In the genomic region with DNA sequence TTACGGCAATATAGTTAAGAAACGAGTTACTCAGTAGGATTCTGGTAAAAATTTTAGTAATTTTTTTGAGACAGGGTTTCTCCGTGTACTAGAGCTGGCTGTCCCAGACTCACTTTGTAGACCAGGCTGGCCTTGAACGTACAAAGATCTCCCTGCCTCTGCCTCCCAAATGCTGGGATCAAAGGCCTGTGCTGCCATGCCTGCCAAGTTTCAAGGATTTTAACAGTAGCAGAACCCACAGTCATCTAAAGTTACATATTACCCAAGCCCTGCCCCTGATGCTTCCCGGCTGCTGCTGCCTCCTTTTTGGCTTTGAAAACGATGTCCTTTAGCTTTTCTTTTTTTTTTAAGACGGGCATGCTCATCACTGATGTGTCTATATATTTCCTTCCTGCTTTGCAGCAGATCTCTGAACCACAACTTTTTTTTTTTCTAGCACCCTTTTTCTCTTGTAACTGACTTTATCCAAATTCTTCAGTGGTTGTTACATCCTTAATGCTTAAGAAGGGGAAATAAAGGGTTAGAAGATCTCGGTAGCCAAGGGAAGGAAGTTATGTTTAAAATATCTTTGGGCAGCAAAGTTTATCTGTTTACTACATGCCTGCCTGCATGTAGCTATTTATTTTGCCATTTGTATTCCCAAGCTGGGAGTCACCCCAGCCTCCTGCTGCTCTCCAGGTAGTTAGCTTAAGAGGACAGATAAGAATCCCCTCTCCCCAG, we compare ENCODE assay signal across 19 mouse cellular contexts. TPM values are rescaled to one million over a fixed set of nuclear protein-coding genes. Genes with fewer than 3 reads are reported as not detected.
DNase-seq lines count a peak whose midpoint lies in the region; ATAC-seq and TF ChIP-seq lines count a peak whose summit lies in the region.
"Had no signal": no experiment of that assay in that cellular context is flagged by ENCODE, and none has a peak within 500 bp of the region (broad histone marks: within the 10 kb centered on the region; RNA-seq: fewer than 3 reads in every experiment).

No protein-coding gene starts in this region.

- 0 out of 2 replicates have a peak overlapping the region, but pooled peaks have one; percentile 47 for H3K27ac ChIP-seq in liver, adult 2 months (replicated peaks; ENCODE audit: insufficient read depth, low read depth, low read length)
- H3K27ac ChIP-seq in bone marrow, adult 2 months (ENCODE audit: control insufficient read depth, insufficient read depth, low read depth, low read length, poor library complexity), result peak overlapping the region; percentile 57
- peak overlapping the region; percentile 35; the same call in 1 of the 2 replicates for H3K27ac ChIP-seq in liver, embryonic 16.5 days (ENCODE audit: low read length)
- H3K27ac ChIP-seq in intestine, postnatal 0 days (ENCODE audit: low read depth, low read length), result no peak overlapping the region
- no peak overlapping the region for H3K27ac ChIP-seq in gastrocnemius, adult 2 months
- H3K27ac ChIP-seq: embryonic facial prominence, embryonic 10.5 days; heart, embryonic 13.5 days; limb, embryonic 15.5 days had no signal

- H3K4me1 ChIP-seq in liver, adult 2 months (ENCODE audit: control insufficient read depth, insufficient read depth, low read length), result no peaks in the 10 kb centered on the region
- H3K4me1 ChIP-seq in bone marrow, adult 2 months (ENCODE audit: control insufficient read depth, insufficient read depth, low read length), result peaks cover 5% of the 10 kb centered on the region; the same call in 1 of the 2 replicates
- H3K4me1 ChIP-seq in liver, embryonic 16.5 days (ENCODE audit: control insufficient read depth, low read depth, low read length), result no peaks in the 10 kb centered on the region; the same call in 1 of the 2 replicates
- H3K4me1 ChIP-seq in intestine, postnatal 0 days (replicated peaks; ENCODE audit: control insufficient read depth, insufficient read depth, low read length), result no peaks in the 10 kb centered on the region
- H3K4me1 ChIP-seq: embryonic facial prominence, embryonic 10.5 days; heart, embryonic 13.5 days; limb, embryonic 15.5 days had no signal

- no peak overlapping the region for H3K4me3 ChIP-seq in liver, adult 2 months (ENCODE audit: insufficient read depth, low read depth, low read length)
- H3K4me3 ChIP-seq in bone marrow, adult 2 months (replicated peaks; ENCODE audit: control insufficient read depth, low read depth, low read length), result no peak overlapping the region
- H3K4me3 ChIP-seq in liver, embryonic 16.5 days (ENCODE audit: low read depth, low read length), result no peak overlapping the region
- H3K4me3 ChIP-seq in intestine, postnatal 0 days (ENCODE audit: low read depth, low read length), result no peak overlapping the region
- H3K4me3 ChIP-seq in gastrocnemius, adult 2 months, result no peak overlapping the region
- H3K4me3 ChIP-seq: embryonic facial prominence, embryonic 10.5 days; erythroblast, embryonic 14.5 days; heart, embryonic 13.5 days; limb, embryonic 15.5 days had no signal

- TF ChIP-seq POLR2A in liver, adult 2 months (IDR thresholded peaks at IDR 0.05; ENCODE audit: extremely low read depth, insufficient read depth, low read length), result no peak
- TF ChIP-seq POLR2A in bone marrow, adult 2 months (IDR thresholded peaks at IDR 0.05; ENCODE audit: borderline replicate concordance, control insufficient read depth, low read depth, low read length), result no peak

- H3K79me2 ChIP-seq in liver, adult 2 months (ENCODE audit: control insufficient read depth, insufficient read depth, low read length), result no peaks in the 10 kb centered on the region

- DNase-seq in liver, adult 2 months (ENCODE audit: extremely low read depth, low read depth, low spot score), result no peak
- DNase-seq in liver, result no peak
- DNase-seq in CD4-positive helper T cell, adult 2 months (ENCODE audit: low read depth, low spot score), result peak; percentile 63
- DNase-seq in adrenal gland, postnatal 10 days, result no peak
- no peak for DNase-seq in gastrocnemius, adult 2 months
- DNase-seq: adrenal gland, postnatal 36 days; B cell, adult 2 months; cerebellum, postnatal 25 days; forebrain, postnatal 0 days; gastrocnemius, postnatal 25 days; kidney, postnatal 10 days had no signal

- H3K4me2 ChIP-seq in liver, embryonic 16.5 days (ENCODE audit: low read depth, low read length), result no peak overlapping the region
- no peak overlapping the region for H3K4me2 ChIP-seq in intestine, postnatal 0 days (replicated peaks; ENCODE audit: low read depth)
- H3K4me2 ChIP-seq: heart, embryonic 13.5 days; limb, embryonic 15.5 days had no signal

- no peaks in the 10 kb centered on the region for H3K27me3 ChIP-seq in liver, adult 2 months (ENCODE audit: control insufficient read depth, insufficient read depth, low read length)
- no peaks in the 10 kb centered on the region for H3K27me3 ChIP-seq in liver, embryonic 16.5 days (ENCODE audit: control insufficient read depth, insufficient read depth, low read depth, low read length)
- no peaks in the 10 kb centered on the region for H3K27me3 ChIP-seq in intestine, postnatal 0 days (replicated peaks; ENCODE audit: control insufficient read depth, insufficient read depth, low read length)
- H3K27me3 ChIP-seq: heart, embryonic 13.5 days; limb, embryonic 15.5 days had no signal

- no peak for ATAC-seq in liver, embryonic 16.5 days (ENCODE audit: low read depth)
- no peak for ATAC-seq in intestine, postnatal 0 days
- ATAC-seq: forebrain, postnatal 0 days had no signal

- H3K9me3 ChIP-seq in liver, embryonic 16.5 days (replicated peaks; ENCODE audit: control insufficient read depth, low read length), result no peaks in the 10 kb centered on the region
- no peaks in the 10 kb centered on the region for H3K9me3 ChIP-seq in intestine, postnatal 0 days (ENCODE audit: control insufficient read depth)
- H3K9me3 ChIP-seq: embryonic facial prominence, embryonic 10.5 days; G1E; heart, embryonic 13.5 days; limb, embryonic 15.5 days had no signal

- WGBS in liver, adult 2 months, result 52% methylated on average over 8 of the region's 8 CpGs
- 12% methylated on average over 8 of the region's 8 CpGs for WGBS in bone marrow, adult 2 months
- WGBS in liver, embryonic 16.5 days (ENCODE audit: insufficient replicate concordance), result 15% methylated on average over 8 of the region's 8 CpGs
- WGBS in intestine, postnatal 0 days, result 60% methylated on average over 8 of the region's 8 CpGs

- no peak for TF ChIP-seq CTCF in liver, adult 2 months (IDR thresholded peaks at IDR 0.05; ENCODE audit: low read depth, low read length)
- no peak for TF ChIP-seq CTCF in bone marrow, adult 2 months (IDR thresholded peaks at IDR 0.05; ENCODE audit: control insufficient read depth, insufficient read depth, low read length)
- no peak for TF ChIP-seq CTCF in intestine, postnatal 0 days (IDR thresholded peaks at IDR 0.05; ENCODE audit: low read depth)
- TF ChIP-seq CTCF in gastrocnemius, adult 2 months (IDR thresholded peaks at IDR 0.05), result no peak

- no peak overlapping the region for H3K9ac ChIP-seq in liver, adult 2 months (ENCODE audit: low read depth, low read length)
- H3K9ac ChIP-seq in liver, embryonic 16.5 days (ENCODE audit: low read depth, low read length), result no peak overlapping the region
- no peak overlapping the region for H3K9ac ChIP-seq in intestine, postnatal 0 days (ENCODE audit: low read depth, low read length)
- H3K9ac ChIP-seq: forebrain, postnatal 0 days; heart, embryonic 13.5 days; limb, embryonic 15.5 days had no signal

- intact Hi-C loops in gastrocnemius, adult 2 months (cut with DNase I), result no loop called here

- no peaks in the 10 kb centered on the region for H3K36me3 ChIP-seq in liver, adult 2 months (ENCODE audit: control insufficient read depth, insufficient read depth, low read length)
- H3K36me3 ChIP-seq in liver, embryonic 16.5 days (ENCODE audit: control insufficient read depth, insufficient read depth), result no peaks in the 10 kb centered on the region
- H3K36me3 ChIP-seq in intestine, postnatal 0 days (ENCODE audit: control insufficient read depth, insufficient read depth), result no peaks in the 10 kb centered on the region
- H3K36me3 ChIP-seq: embryonic facial prominence, embryonic 10.5 days; G1E; heart, embryonic 13.5 days; limb, embryonic 15.5 days had no signal

RNA-seq across cellular contexts. Expression of a gene that starts 10.3 kb away (rescaled TPM):
- 44.6 and 47.7 TPM in 2 replicates for total RNA-seq in liver, adult 2 months (2014; rRNA removed)
- polyA plus RNA-seq in liver, adult 2 months (2012; rRNA removed), result 12.5 and 14.5 TPM in 2 replicates
- polyA plus RNA-seq in bone marrow, adult 2 months (2011; ENCODE audit: insufficient read depth, insufficient read length, low replicate concordance, missing spikeins), result 119 and 178 TPM in 2 replicates
- 87.0 and 91.8 TPM in 2 replicates for polyA plus RNA-seq in liver, embryonic 16.5 days (2015; fragmentation: Nextera tagmentation; extraction: Ambion mirVana)
- total RNA-seq in adrenal gland, postnatal 10 days (2021), result 100 to 1,000 TPM; 113 to 123 TPM
- 132 and 134 TPM in 2 replicates for polyA plus RNA-seq in intestine, postnatal 0 days (2015; fragmentation: Nextera tagmentation; extraction: Ambion mirVana)
- 10 to 100 TPM; 18.6 to 26.4 TPM for total RNA-seq in gastrocnemius, adult 2 months (2021)

Comparison
In these comparisons a context has a peak if more than half of its experiments do, and no peak if none do; other contexts are left out.
1. H3K27ac ChIP-seq: peak in liver, adult 2 months (single experiment), bone marrow, adult 2 months (single experiment) and liver, embryonic 16.5 days (single experiment); none in intestine, postnatal 0 days (single experiment) and gastrocnemius, adult 2 months (single experiment).